Mouse (Mus musculus) midbrain, postnatal 0 days (tissue): Measurements from ENCODE around the gene Tmem132a. TPM values are rescaled to one million over a fixed set of nuclear protein-coding genes. Genes with fewer than 3 reads are reported as not detected.

ENCODE experiments used
- ATAC-seq: fragments of 200-750 bp; cut with Nextera tagmentation; 2 replicates; pipeline ENCODE4 v1.8.0; 2017; ENCODE audit warnings: moderate number of reproducible peaks, mild to moderate bottlenecking, moderate TSS enrichment, moderate library complexity; ENCODE audit not compliant: low FRiP score
- DNase-seq: peaks from one replicate; pipeline ENCODE4 v3.0.0-alpha.2; 2015; ENCODE audit warnings: low spot score
- H3K27ac ChIP-seq: fragments of 300-500 bp; sonication (generic); 2 replicates; pipeline ENCODE4 v1.5.1; 2014; ENCODE audit warnings: low read depth, mild to moderate bottlenecking, low read length, mixed read lengths
- H3K27me3 ChIP-seq: fragments of 300-500 bp; sonication (generic); 2 replicates; pipeline ENCODE4 v1.6.1; 2014; ENCODE audit warnings: low read length, control low read depth, mixed read lengths; ENCODE audit not compliant: insufficient read depth
- H3K36me3 ChIP-seq: fragments of 300-500 bp; sonication (generic); 2 replicates; pipeline ENCODE4 v1.6.1; 2014; ENCODE audit warnings: low read length, control low read depth, mixed read lengths; ENCODE audit not compliant: insufficient read depth
- H3K4me1 ChIP-seq: fragments of 300-500 bp; sonication (generic); 2 replicates; pipeline ENCODE4 v1.6.1; 2014; ENCODE audit warnings: mild to moderate bottlenecking, control low read depth, antibody characterized with exemption, low read length, mixed read lengths; ENCODE audit not compliant: insufficient read depth
- H3K4me2 ChIP-seq: fragments of 300-500 bp; sonication (generic); 2 replicates; pipeline ENCODE4 v1.6.1; 2014; ENCODE audit warnings: low read depth, mild to moderate bottlenecking, low read length, mixed read lengths; ENCODE audit not compliant: poor library complexity, severe bottlenecking
- H3K4me3 ChIP-seq: fragments of 300-500 bp; sonication (generic); 2 replicates; pipeline ENCODE4 v1.5.1; 2014; ENCODE audit warnings: low read depth, mild to moderate bottlenecking, low read length, moderate library complexity
- H3K9ac ChIP-seq: fragments of 300-500 bp; sonication (generic); replicated peaks from 2 replicates; pipeline ENCODE4 v1.6.1; 2014; ENCODE audit warnings: mild to moderate bottlenecking, low read length, moderate library complexity, mixed read lengths; ENCODE audit not compliant: poor library complexity, severe bottlenecking
- H3K9me3 ChIP-seq: fragments of 300-500 bp; sonication (generic); 2 replicates; pipeline ENCODE4 v1.6.1; 2016; ENCODE audit warnings: low read length, control low read depth
- CTCF ChIP-seq: IDR thresholded peaks from 2 replicates; pipeline ENCODE4 v1.5.1; 2016; ENCODE audit warnings: antibody characterized with exemption, mild to moderate bottlenecking
- WGBS: fragments of 180-500 bp; shearing (Covaris S2); extraction: QIAGEN DNeasy Blood & Tissue Kit; methylation state at CpG from one replicate; pipeline ENCODE4 v1.1.7; 2014; 5-methylcytosine and 5-hydroxymethylcytosine counted together
- polyA plus RNA-seq: library from polyadenylated mRNA; unstranded; fragments of >200 nt; fragmentation: Nextera tagmentation; extraction: Ambion mirVana; gene quantifications from 2 replicates; pipeline ENCODE4 v1.2.1, GENCODE M21; 2015
- total RNA-seq: library from RNA; depleted of rRNA; stranded (reverse); fragments of >200 nt; gene quantifications from 2 replicates; pipeline ENCODE4 v1.2.3, GENCODE M21; 2014

The Tmem132a gene
- total and polyA plus RNA-seq, 2 experiments from 2014 or later = 207 to 429 TPM

DNA sequence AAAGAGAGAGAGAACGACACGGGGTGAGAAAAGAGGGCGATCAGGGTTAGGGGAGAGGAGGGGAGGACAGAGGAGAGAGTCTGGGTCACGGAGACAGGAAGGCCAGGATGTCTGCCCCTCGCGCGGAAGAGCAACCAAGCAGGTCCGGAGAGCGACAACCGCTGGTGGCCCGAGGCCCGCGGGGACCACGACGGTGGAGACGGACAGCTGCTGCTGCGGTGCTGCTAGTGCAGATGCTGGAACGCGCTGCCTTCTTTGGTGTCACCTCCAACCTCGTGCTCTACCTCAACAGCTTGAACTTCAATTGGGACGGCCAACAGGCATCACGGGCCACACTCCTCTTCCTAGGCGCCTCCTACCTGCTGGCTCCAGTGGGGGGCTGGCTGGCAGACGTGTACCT, 26.8 kb downstream of the Tmem132a start:
- H3K9me3 ChIP-seq = no peaks in the 10 kb centered on the region
- H3K4me2 ChIP-seq = no peak overlapping the region
- H3K27me3 ChIP-seq = no peaks in the 10 kb centered on the region
- no peak for TF ChIP-seq CTCF
- no peak overlapping the region for H3K9ac ChIP-seq
- no peak for DNase-seq
- H3K27ac ChIP-seq = no peak overlapping the region
- no peak overlapping the region for H3K4me3 ChIP-seq
- H3K36me3 ChIP-seq = no peaks in the 10 kb centered on the region
- WGBS = 37% methylated on average over 24 of the region's 24 CpGs
- no peaks in the 10 kb centered on the region for H3K4me1 ChIP-seq
- no peak for ATAC-seq

DNA sequence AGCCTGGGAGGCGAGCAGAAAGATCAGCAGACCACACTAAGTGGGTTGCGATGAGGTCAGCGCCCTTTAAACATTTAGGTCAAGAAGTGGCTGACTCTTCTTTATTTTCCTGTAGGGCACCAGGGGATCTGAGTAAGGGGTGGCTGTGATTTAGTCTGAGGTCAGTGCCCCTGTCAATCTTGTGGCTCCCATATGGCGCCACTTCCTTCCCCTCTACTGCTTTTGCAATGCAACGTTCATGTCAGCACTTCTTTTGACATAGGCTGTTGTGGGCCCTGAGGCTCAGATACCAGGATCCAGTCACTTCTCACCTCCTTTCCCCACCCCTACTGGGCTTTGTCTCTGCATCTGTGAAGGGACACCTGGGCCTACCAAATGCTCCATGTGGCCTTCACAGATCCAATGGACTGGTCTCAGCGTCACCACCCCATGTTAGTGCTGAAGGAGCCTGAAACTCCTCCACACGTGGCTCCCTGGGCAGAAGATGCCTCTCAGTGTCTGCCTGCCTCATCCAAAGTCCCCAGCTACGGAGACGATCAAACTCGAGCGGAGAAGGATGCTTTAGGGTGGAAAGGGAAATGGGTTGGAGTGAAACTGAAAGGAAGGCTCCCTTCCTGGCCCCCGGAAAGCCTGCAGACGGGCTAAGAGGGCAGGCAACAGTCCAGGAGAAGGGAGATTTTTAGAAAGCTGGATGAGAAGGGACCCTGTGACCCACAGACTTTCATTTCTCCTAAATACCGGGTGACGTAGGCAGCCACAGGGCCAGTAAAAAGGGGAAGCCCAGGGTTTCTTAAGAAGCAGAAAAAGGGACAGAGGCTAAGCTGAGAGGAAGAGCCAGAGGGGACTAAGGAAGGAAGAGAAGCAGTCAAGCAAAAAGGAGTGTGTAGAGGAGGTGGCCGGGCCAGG, 27.8 kb downstream of the Tmem132a start:
- H3K9me3 ChIP-seq = no peaks in the 10 kb centered on the region
- DNase-seq (no peak), ATAC-seq (no peak)
- H3K27me3 ChIP-seq = no peaks in the 10 kb centered on the region
- H3K36me3 ChIP-seq = no peaks in the 10 kb centered on the region
- TF ChIP-seq CTCF = no peak
- no peak overlapping the region for H3K27ac ChIP-seq
- no peak overlapping the region; the same call in 1 of the 2 replicates for H3K4me2 ChIP-seq
- H3K4me1 ChIP-seq = no peaks in the 10 kb centered on the region
- H3K9ac ChIP-seq = no peak overlapping the region
- H3K4me3 ChIP-seq = no peak overlapping the region
- WGBS = 59% methylated on average over 16 of the region's 16 CpGs

DNA sequence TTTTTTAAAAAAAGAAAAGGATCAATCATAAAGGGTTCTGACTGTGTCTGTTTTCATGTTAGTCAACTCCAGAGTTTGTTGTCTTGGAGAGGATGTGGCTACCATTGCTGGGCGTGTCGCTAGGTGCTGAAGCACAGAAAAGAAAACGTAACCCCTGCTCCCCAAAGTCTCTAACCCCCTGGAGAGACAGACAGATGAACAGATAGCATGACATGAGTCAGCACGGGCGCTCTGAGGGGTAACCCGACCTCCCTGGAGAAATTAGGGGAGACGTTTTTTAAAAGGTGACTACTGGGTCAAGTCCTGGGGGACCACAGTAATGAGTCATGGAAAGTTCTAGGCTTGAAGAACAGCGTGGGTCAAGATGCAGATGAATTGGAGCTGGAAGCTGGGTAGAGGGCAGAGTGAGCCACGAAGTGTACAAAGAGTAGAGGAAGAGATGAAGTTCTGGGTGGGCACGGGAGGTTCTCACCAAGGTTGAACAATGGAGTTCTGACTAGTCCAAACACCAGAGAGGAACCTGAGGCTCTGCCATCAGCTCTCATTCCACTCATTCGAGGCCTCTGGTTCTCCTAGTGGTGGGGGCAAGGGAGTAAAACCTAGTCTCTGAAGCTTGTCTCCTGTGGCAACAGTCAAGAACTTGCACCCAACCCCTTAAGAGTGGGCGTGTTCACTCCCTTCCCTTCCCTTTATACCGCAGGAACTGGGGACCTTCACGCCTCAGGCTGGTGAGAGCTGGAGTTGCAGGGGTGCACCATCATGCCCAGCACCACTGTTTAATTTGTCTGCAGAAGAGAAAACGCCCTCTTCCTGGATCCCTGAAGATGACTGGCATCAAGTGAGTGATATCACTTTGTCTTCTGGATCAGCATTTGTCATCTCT, 30.5 kb downstream of the Tmem132a start, which contains the start of gene Slc15a3:
Gene Slc15a3, plus strand, starts transcription at position 718 of the 883 bp plus-strand sequence.
- H3K27me3 ChIP-seq = no peaks in the 10 kb centered on the region
- 89% methylated on average over 15 of the region's 15 CpGs for WGBS

DNA sequence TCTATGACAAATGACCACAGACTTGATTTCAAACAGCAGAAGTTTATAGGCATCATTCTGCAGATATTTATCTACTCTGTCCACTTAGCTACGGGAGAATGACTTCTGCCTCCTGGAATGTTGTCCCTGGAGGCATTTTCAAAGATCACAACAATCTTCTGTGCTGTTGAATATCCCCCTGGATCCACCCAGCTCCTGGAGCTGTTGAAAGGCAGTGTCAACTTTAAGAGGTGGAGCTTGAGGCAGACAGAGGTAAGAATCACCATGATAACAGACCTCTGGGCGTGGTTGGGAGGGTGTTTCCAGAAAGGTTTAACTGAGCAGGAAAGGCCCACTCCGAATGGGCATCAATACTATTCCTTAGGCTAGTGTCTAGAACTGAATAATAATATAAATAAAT, 34.1 kb downstream of the Tmem132a start:
- ATAC-seq = no peak
- WGBS = 68% methylated on average over 3 of the region's 3 CpGs
- Histone ChIP-seq H3K9me3 (no peaks in the 10 kb centered on the region), H3K36me3 (no peaks in the 10 kb centered on the region), H3K27ac (no peak overlapping the region), H3K4me2 (no peak overlapping the region), H3K4me3 (no peak overlapping the region), H3K9ac (no peak overlapping the region), H3K27me3 (no peaks in the 10 kb centered on the region), H3K4me1 (no peaks in the 10 kb centered on the region)
- DNase-seq = no peak
- TF ChIP-seq CTCF = no peak

More for the DNA sequence above, 30.5 kb downstream of the Tmem132a start, which contains the start of gene Slc15a3:
- Histone ChIP-seq H3K4me3 (no peak within 1 kb of the TSS), H3K9ac (no peak within 1 kb of the TSS), H3K4me2 (no peak within 1 kb of the TSS), H3K27ac (no peak within 1 kb of the TSS), H3K36me3 (no peaks in the 10 kb centered on the region), H3K9me3 (no peaks in the 10 kb centered on the region), H3K4me1 (no peaks in the 10 kb centered on the region)
- no peak for TF ChIP-seq CTCF
- ATAC-seq (no peak), DNase-seq (no peak)

DNA sequence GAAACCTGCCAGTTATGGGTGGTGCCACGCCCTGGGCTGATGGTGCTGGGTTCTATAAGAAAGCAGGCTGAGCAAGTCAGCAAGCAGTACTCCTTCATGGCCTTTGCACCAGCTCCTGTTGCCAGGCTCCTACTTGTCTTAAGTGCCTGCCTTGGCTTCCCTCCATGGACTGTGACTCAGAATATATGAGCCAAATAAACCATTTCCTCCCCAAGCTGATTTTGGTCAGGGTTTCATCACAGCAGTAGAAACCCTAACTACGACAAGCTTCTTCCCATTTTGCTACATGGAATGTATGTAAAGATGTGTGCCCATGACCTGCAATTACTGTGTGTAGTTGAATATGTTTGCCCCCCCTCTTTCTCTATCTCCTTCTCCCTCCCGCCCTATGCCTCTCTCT, 36.1 kb downstream of the Tmem132a start:
- no peak overlapping the region for H3K9ac ChIP-seq
- DNase-seq (no peak), ATAC-seq (no peak)
- 75% methylated on average over 3 of the region's 3 CpGs for WGBS
- no peak overlapping the region for H3K4me2 ChIP-seq
- H3K4me1 ChIP-seq = no peaks in the 10 kb centered on the region
- H3K27me3 ChIP-seq = no peaks in the 10 kb centered on the region
- no peaks in the 10 kb centered on the region for H3K9me3 ChIP-seq
- H3K4me3 ChIP-seq = no peak overlapping the region
- H3K36me3 ChIP-seq = no peaks in the 10 kb centered on the region
- no peak overlapping the region for H3K27ac ChIP-seq
- TF ChIP-seq CTCF = no peak
